Mouse (Mus musculus) midbrain, postnatal 0 days (tissue): ENCODE data around the gene Lypd6b. TPM values are rescaled to one million over a fixed set of nuclear protein-coding genes. Genes with fewer than 3 reads are reported as not detected.

ENCODE experiments used
- ATAC-seq: fragments of 200-750 bp; cut with Nextera tagmentation; 2 replicates; pipeline ENCODE4 v1.8.0; 2017; ENCODE audit warnings: moderate number of reproducible peaks, mild to moderate bottlenecking, moderate TSS enrichment, moderate library complexity; ENCODE audit not compliant: low FRiP score
- DNase-seq: peaks from one replicate; pipeline ENCODE4 v3.0.0-alpha.2; 2015; ENCODE audit warnings: low spot score
- H3K27ac ChIP-seq: fragments of 300-500 bp; sonication (generic); 2 replicates; pipeline ENCODE4 v1.5.1; 2014; ENCODE audit warnings: low read depth, mild to moderate bottlenecking, low read length, mixed read lengths
- H3K27me3 ChIP-seq: fragments of 300-500 bp; sonication (generic); 2 replicates; pipeline ENCODE4 v1.6.1; 2014; ENCODE audit warnings: low read length, control low read depth, mixed read lengths; ENCODE audit not compliant: insufficient read depth
- H3K36me3 ChIP-seq: fragments of 300-500 bp; sonication (generic); 2 replicates; pipeline ENCODE4 v1.6.1; 2014; ENCODE audit warnings: low read length, control low read depth, mixed read lengths; ENCODE audit not compliant: insufficient read depth
- H3K4me1 ChIP-seq: fragments of 300-500 bp; sonication (generic); 2 replicates; pipeline ENCODE4 v1.6.1; 2014; ENCODE audit warnings: mild to moderate bottlenecking, control low read depth, antibody characterized with exemption, low read length, mixed read lengths; ENCODE audit not compliant: insufficient read depth
- H3K4me2 ChIP-seq: fragments of 300-500 bp; sonication (generic); 2 replicates; pipeline ENCODE4 v1.6.1; 2014; ENCODE audit warnings: low read depth, mild to moderate bottlenecking, low read length, mixed read lengths; ENCODE audit not compliant: poor library complexity, severe bottlenecking
- H3K4me3 ChIP-seq: fragments of 300-500 bp; sonication (generic); 2 replicates; pipeline ENCODE4 v1.5.1; 2014; ENCODE audit warnings: low read depth, mild to moderate bottlenecking, low read length, moderate library complexity
- H3K9ac ChIP-seq: fragments of 300-500 bp; sonication (generic); replicated peaks from 2 replicates; pipeline ENCODE4 v1.6.1; 2014; ENCODE audit warnings: mild to moderate bottlenecking, low read length, moderate library complexity, mixed read lengths; ENCODE audit not compliant: poor library complexity, severe bottlenecking
- H3K9me3 ChIP-seq: fragments of 300-500 bp; sonication (generic); 2 replicates; pipeline ENCODE4 v1.6.1; 2016; ENCODE audit warnings: low read length, control low read depth
- CTCF ChIP-seq: IDR thresholded peaks from 2 replicates; pipeline ENCODE4 v1.5.1; 2016; ENCODE audit warnings: antibody characterized with exemption, mild to moderate bottlenecking
- WGBS: fragments of 180-500 bp; shearing (Covaris S2); extraction: QIAGEN DNeasy Blood & Tissue Kit; methylation state at CpG from one replicate; pipeline ENCODE4 v1.1.7; 2014; 5-methylcytosine and 5-hydroxymethylcytosine counted together
- polyA plus RNA-seq: library from polyadenylated mRNA; unstranded; fragments of >200 nt; fragmentation: Nextera tagmentation; extraction: Ambion mirVana; gene quantifications from 2 replicates; pipeline ENCODE4 v1.2.1, GENCODE M21; 2015
- total RNA-seq: library from RNA; depleted of rRNA; stranded (reverse); fragments of >200 nt; gene quantifications from 2 replicates; pipeline ENCODE4 v1.2.3, GENCODE M21; 2014

The Lypd6b gene
- total and polyA plus RNA-seq, 2 experiments from 2014 or later = 18.6 to 28.1 TPM

- Histone ChIP-seq H3K36me3 (no peaks in the 10 kb centered on the region), H3K4me3 (no peak overlapping the region), H3K27me3 (no peaks in the 10 kb centered on the region; the same call in 1 of the 2 replicates), H3K9me3 (no peaks in the 10 kb centered on the region), H3K4me2 (no peak overlapping the region), H3K27ac (no peak overlapping the region), H3K4me1 (no peaks in the 10 kb centered on the region), H3K9ac (no peak overlapping the region)
- peak; percentile 49; the same call in 1 of the 2 replicates for ATAC-seq
- 58% methylated on average over 7 of the region's 7 CpGs for WGBS
- DNase-seq = peak; percentile 79
- no peak for TF ChIP-seq CTCF
Observed at GRCm38 (mm10) chr2:49869044-49869443, 81.6 kb downstream of the Lypd6b start.

GRCm38 (mm10) chr2:49869782-49870514, 82.5 kb downstream of the Lypd6b start:
- Histone ChIP-seq H3K4me3 (no peak overlapping the region), H3K27me3 (no peaks in the 10 kb centered on the region; the same call in 1 of the 2 replicates), H3K4me2 (no peak overlapping the region), H3K27ac (no peak overlapping the region), H3K9me3 (no peaks in the 10 kb centered on the region), H3K4me1 (no peaks in the 10 kb centered on the region), H3K36me3 (no peaks in the 10 kb centered on the region), H3K9ac (no peak overlapping the region)
- no peak for DNase-seq
- WGBS = 90% methylated on average over 10 of the region's 10 CpGs
- TF ChIP-seq CTCF = no peak
- no peak for ATAC-seq

GRCm38 (mm10) chr2:49871012-49871411, 83.5 kb downstream of the Lypd6b start:
- 0 out of 2 replicates have a peak, but pooled peaks have one; percentile 22 for TF ChIP-seq CTCF
- WGBS = 82% methylated on average over 1 of the region's 1 CpGs
- Histone ChIP-seq H3K4me1 (no peaks in the 10 kb centered on the region), H3K4me3 (no peak overlapping the region), H3K9ac (no peak overlapping the region), H3K27ac (no peak overlapping the region), H3K27me3 (no peaks in the 10 kb centered on the region; the same call in 1 of the 2 replicates), H3K36me3 (no peaks in the 10 kb centered on the region), H3K9me3 (no peaks in the 10 kb centered on the region), H3K4me2 (no peak overlapping the region)
- ATAC-seq (no peak), DNase-seq (no peak)

GRCm38 (mm10) chr2:49880507-49880906, 93.0 kb downstream of the Lypd6b start:
- H3K9ac ChIP-seq = no peak overlapping the region
- DNase-seq = peak; percentile 36
- WGBS = 66% methylated on average over 9 of the region's 9 CpGs
- no peak overlapping the region for H3K27ac ChIP-seq
- TF ChIP-seq CTCF = no peak
- no peaks in the 10 kb centered on the region for H3K9me3 ChIP-seq
- H3K4me1 ChIP-seq = no peaks in the 10 kb centered on the region; the same call in 1 of the 2 replicates
- no peak for ATAC-seq
- H3K27me3 ChIP-seq = no peaks in the 10 kb centered on the region
- H3K4me3 ChIP-seq = no peak overlapping the region
- no peaks in the 10 kb centered on the region for H3K36me3 ChIP-seq
- H3K4me2 ChIP-seq = no peak overlapping the region

- DNase-seq (no peak), ATAC-seq (no peak)
- H3K36me3 ChIP-seq = no peaks in the 10 kb centered on the region
- H3K27ac ChIP-seq = no peak overlapping the region
- H3K4me2 ChIP-seq = no peak overlapping the region
- no peaks in the 10 kb centered on the region for H3K9me3 ChIP-seq
- no peak for TF ChIP-seq CTCF
- H3K4me1 ChIP-seq = no peaks in the 10 kb centered on the region; the same call in 1 of the 2 replicates
- no peaks in the 10 kb centered on the region for H3K27me3 ChIP-seq
- no peak overlapping the region for H3K9ac ChIP-seq
- WGBS = 96% methylated on average over 1 of the region's 1 CpGs
- no peak overlapping the region for H3K4me3 ChIP-seq
Observed at GRCm38 (mm10) chr2:49881002-49881401, 93.5 kb downstream of the Lypd6b start.

- H3K4me2 ChIP-seq = no peak overlapping the region
- no peak overlapping the region for H3K9ac ChIP-seq
- DNase-seq = no peak
- no peaks in the 10 kb centered on the region; the same call in 1 of the 2 replicates for H3K4me1 ChIP-seq
- no peaks in the 10 kb centered on the region for H3K27me3 ChIP-seq
- no peak for TF ChIP-seq CTCF
- no peak overlapping the region for H3K4me3 ChIP-seq
- 85% methylated on average over 1 of the region's 1 CpGs for WGBS
- H3K36me3 ChIP-seq = no peaks in the 10 kb centered on the region
- H3K27ac ChIP-seq = no peak overlapping the region
- no peaks in the 10 kb centered on the region for H3K9me3 ChIP-seq
- no peak for ATAC-seq
Observed at GRCm38 (mm10) chr2:49882461-49882860, 95.0 kb downstream of the Lypd6b start.
